Mouse (Mus musculus) ES-E14 (cell line): Measurements from ENCODE around the gene Slc12a7.

Source experiments
- CHD2 ChIP-seq: IDR thresholded peaks from 2 replicates; pipeline ENCODE4 v1.6.1; 2014; ENCODE audit warnings: mild to moderate bottlenecking, low read depth, low read length, inconsistent platforms
- HCFC1 ChIP-seq: IDR thresholded peaks from 2 replicates; pipeline ENCODE4 v1.6.1; 2012; ENCODE audit warnings: low read length, inconsistent platforms, borderline replicate concordance; ENCODE audit not compliant: insufficient read depth
- ZC3H11A ChIP-seq: IDR thresholded peaks from 2 replicates; pipeline ENCODE4 v1.6.1; 2012; ENCODE audit warnings: low read depth, mild to moderate bottlenecking, inconsistent platforms, low read length, borderline replicate concordance
- ZNF384 ChIP-seq: IDR thresholded peaks from 2 replicates; pipeline ENCODE4 v1.6.1; 2012; ENCODE audit warnings: low read depth, low read length, inconsistent platforms

DNA sequence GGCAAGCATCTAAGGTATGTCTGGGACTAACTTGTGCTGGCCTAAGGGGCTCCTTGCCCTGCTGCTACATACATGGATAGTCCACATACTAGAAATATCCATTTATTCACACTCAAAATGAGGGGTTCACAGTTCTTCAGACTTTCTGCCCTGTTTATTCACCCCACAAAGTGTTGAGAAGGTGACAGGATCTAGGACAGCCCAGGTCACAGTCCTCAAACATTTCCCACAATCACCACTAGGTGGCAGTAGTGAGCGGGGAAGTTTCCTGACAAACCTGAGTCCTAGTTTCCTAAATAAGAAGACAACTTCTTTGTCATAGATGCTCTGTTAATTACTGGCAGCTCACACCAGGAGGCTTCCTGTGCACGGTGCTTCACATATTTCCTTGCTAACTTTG lies 98.6 kb downstream of the Slc12a7 start:
- no peak; the same call in 1 of the 2 replicates for TF ChIP-seq ZC3H11A
- no peak for TF ChIP-seq CHD2
- TF ChIP-seq HCFC1 = no peak
- TF ChIP-seq ZNF384 = no peak
